Comparison of ENCODE assay signal across 7 mouse cellular contexts in the genomic region with DNA sequence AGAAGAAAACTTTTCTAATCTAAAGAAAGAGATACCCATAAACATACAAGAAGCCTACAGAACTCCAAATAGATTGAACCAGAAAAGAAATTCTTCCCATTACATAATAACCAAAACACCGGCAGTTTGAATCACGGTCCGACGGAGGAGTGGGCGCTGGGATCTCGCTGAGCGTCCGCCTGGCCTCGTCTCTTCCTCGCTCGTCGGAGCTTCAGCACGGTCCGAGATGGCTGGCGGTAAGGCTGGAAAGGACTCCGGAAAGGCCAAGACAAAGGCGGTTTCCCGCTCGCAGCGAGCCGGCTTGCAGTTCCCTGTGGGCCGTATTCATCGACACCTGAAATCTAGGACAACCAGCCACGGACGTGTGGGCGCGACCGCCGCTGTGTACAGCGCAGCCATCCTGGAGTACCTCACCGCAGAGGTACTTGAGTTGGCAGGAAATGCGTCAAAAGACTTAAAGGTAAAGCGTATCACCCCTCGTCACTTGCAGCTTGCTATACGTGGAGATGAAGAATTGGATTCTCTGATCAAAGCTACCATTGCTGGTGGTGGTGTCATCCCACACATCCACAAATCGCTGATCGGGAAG. TPM values are rescaled to one million over a fixed set of nuclear protein-coding genes. Genes with fewer than 3 reads are reported as not detected.
A peak's percentile ranks its signal among the peaks of the same experiment; 100 is the strongest.
DNase-seq lines count a peak whose midpoint lies in the region; ATAC-seq lines count a peak whose summit lies in the region.
"Not testable (repeated sequence)": the region's sequence is repeated elsewhere in the genome, so short reads cannot be mapped to it uniquely, and the experiment has no call there.

No protein-coding gene starts in this region.

- H3K9ac ChIP-seq in forebrain, embryonic 13.5 days = not testable (repeated sequence)

- not testable (repeated sequence) for H3K4me3 ChIP-seq in forebrain, embryonic 13.5 days

- H3K27ac ChIP-seq in forebrain, embryonic 13.5 days = not testable (repeated sequence)

- 75% methylated on average over 37 of the region's 37 CpGs for WGBS in forebrain, embryonic 13.5 days

- H3K4me1 ChIP-seq in forebrain, embryonic 13.5 days = not testable (repeated sequence)

- H3K4me2 ChIP-seq in forebrain, embryonic 13.5 days = not testable (repeated sequence)

- peaks cover 14% of the 10 kb centered on the region for H3K36me3 ChIP-seq in forebrain, embryonic 13.5 days (ENCODE audit: poor library complexity, severe bottlenecking)

- H3K27me3 ChIP-seq in forebrain, embryonic 13.5 days = not testable (repeated sequence)

- peak; percentile 36 for ATAC-seq in activated CD4-positive, CD25-positive, alpha-beta regulatory T cell, adult 4 months
- 0 out of 2 replicates have a peak, but pooled peaks have one; percentile 19 for ATAC-seq in forebrain, embryonic 13.5 days
- ATAC-seq in inflammation-experienced regulatory T-cells, adult 6 months = peak; percentile 50
- peak; percentile 89 for ATAC-seq in megakaryocyte-erythroid progenitor cell, adult 5-6 weeks (replicated peaks; ENCODE audit: low FRiP score, low TSS enrichment, poor library complexity, severe bottlenecking)

- H3K9me3 ChIP-seq in forebrain, embryonic 13.5 days (replicated peaks) = not testable (repeated sequence)

- DNase-seq in cerebellum, adult 18-20 months = peak; percentile 43 to 49
- peak; percentile 56 for DNase-seq in cerebellum, adult 9-11 months
- peak; percentile 32 to 47 for DNase-seq in cerebellum, postnatal 36 days

RNA-seq across cellular contexts. Expression of a gene that starts 19.7 kb away (rescaled TPM):
- 10 to 100 TPM; 19.3 to 22.7 TPM for polyA plus RNA-seq in activated CD4-positive, CD25-positive, alpha-beta regulatory T cell, adult 4 months (2017; shearing (Covaris generic))
- 33.8 and 35.7 TPM in 2 replicates for polyA plus RNA-seq in forebrain, embryonic 13.5 days (2015; fragmentation: Nextera tagmentation; extraction: Ambion mirVana)
- 10 to 100 TPM; 12.9 to 43.8 (median 31.4) TPM for polyA plus RNA-seq in inflammation-experienced regulatory T-cells, adult 6 months (2017; shearing (Covaris generic))
- 9.1 and 12.1 TPM in 2 replicates for total RNA-seq in megakaryocyte-erythroid progenitor cell, adult 5-6 weeks (2014; fragmentation: Nextera tagmentation)
- total RNA-seq in megakaryocyte-erythroid progenitor cell, adult 5-6 weeks (2017) = 9.1 and 9.8 TPM in 2 replicates

RNA-seq across cellular contexts. Expression of a gene that starts 34.2 kb away (rescaled TPM):
- 10 to 100 TPM; 42.7 to 48.4 TPM for polyA plus RNA-seq in activated CD4-positive, CD25-positive, alpha-beta regulatory T cell, adult 4 months (2017; shearing (Covaris generic))
- 51.8 and 55.3 TPM in 2 replicates for polyA plus RNA-seq in forebrain, embryonic 13.5 days (2015; fragmentation: Nextera tagmentation; extraction: Ambion mirVana)
- 10 to 100 TPM; 32.1 to 46.4 (median 45.6) TPM for polyA plus RNA-seq in inflammation-experienced regulatory T-cells, adult 6 months (2017; shearing (Covaris generic))
- 39.7 and 43.1 TPM in 2 replicates for total RNA-seq in megakaryocyte-erythroid progenitor cell, adult 5-6 weeks (2014; fragmentation: Nextera tagmentation)
- 35.8 and 44.9 TPM in 2 replicates for total RNA-seq in megakaryocyte-erythroid progenitor cell, adult 5-6 weeks (2017)

Comparison
In these comparisons a context has a peak if more than half of its experiments do, and no peak if none do; other contexts are left out.
1. ATAC-seq: peak in every context shown above with its lines; median percentile 89 in megakaryocyte-erythroid progenitor cell, adult 5-6 weeks; 50 in inflammation-experienced regulatory T-cells, adult 6 months; 36 in activated CD4-positive, CD25-positive, alpha-beta regulatory T cell, adult 4 months; 19 in forebrain, embryonic 13.5 days.